Mouse (Mus musculus): ENCODE measurements around the gene Camk1g. TPM values are rescaled to one million over a fixed set of nuclear protein-coding genes. Genes with fewer than 3 reads are reported as not detected.

Camk1g gene
- polyA plus RNA-seq (2015; fragmentation: Nextera tagmentation; extraction: Ambion mirVana): 7.9 and 8.4 TPM in 2 replicates

DNA sequence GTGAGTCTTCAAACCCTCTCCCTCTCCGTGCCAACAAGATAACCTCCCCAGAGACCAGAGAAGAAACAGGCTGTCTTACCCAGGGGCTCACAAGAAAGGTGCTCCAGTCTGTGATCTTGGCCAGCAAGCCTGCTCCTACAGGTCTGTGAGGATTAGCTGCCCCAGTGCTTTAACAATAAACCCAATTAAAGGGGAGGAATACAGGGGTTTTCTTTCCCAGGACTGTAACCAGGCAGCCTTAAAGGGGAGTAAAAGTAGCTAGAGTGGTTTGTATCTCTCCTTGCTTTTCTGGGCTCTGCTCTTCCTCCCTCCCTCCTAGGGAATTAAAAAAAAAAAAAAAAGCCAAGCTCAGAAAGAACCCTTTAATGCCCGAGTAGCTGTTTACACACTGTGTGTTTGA is at the start of gene Camk1g:
Gene Camk1g (minus strand): TSS at position 203 of the 400 bp plus-strand sequence.
- Histone ChIP-seq H3K27ac (ENCODE audit: low read length) (0 out of 2 replicates have a peak within 1 kb of the TSS, but pooled peaks have one; percentile 14), H3K4me3 (replicated peaks; ENCODE audit: low read length) (peak within 1 kb of the TSS; percentile 49), H3K36me3 (ENCODE audit: control insufficient read depth, insufficient read depth, low read length) (no peaks in the 10 kb centered on the region), H3K9ac (ENCODE audit: low read length) (peak within 1 kb of the TSS; percentile 66), H3K9me3 (replicated peaks; ENCODE audit: control insufficient read depth, low read length) (no peaks in the 10 kb centered on the region), H3K4me1 (ENCODE audit: control insufficient read depth, insufficient read depth, low read length) (peaks cover 13% of the 10 kb centered on the region), H3K4me2 (ENCODE audit: low read depth, low read length) (peak within 1 kb of the TSS; percentile 55), H3K27me3 (ENCODE audit: control insufficient read depth, insufficient read depth, low read length) (no peaks in the 10 kb centered on the region)
- ATAC-seq (ENCODE audit: insufficient read depth, low FRiP score): peak; percentile 86
- WGBS: 4% methylated on average over 2 of the region's 2 CpGs

DNA sequence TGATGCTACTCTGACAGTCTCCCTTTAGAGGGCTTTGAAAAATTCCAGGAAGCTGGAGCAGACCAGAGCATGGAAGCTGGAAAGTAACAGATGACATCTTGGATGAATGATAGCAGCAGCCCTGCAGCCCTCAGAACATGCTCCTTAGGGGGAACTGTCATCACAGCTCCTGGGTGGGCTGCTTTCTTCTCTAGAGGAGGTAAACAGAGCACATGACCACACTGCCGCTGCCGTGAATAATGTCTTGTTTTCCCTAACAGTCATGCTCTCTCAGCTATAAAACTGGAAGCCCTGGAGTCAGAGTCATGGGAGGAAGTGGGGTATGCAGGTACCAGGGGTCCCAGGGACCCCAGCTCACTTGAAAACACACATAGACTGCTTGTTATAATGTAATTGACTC is 49.1 kb upstream of the Camk1g start:
- 0% methylated on average over 2 of the region's 2 CpGs for WGBS
- Histone ChIP-seq H3K4me2 (ENCODE audit: low read depth, low read length) (no peak overlapping the region), H3K9me3 (replicated peaks; ENCODE audit: control insufficient read depth, low read length) (no peaks in the 10 kb centered on the region), H3K4me3 (replicated peaks; ENCODE audit: low read length) (no peak overlapping the region), H3K9ac (ENCODE audit: low read length) (0 out of 2 replicates have a peak overlapping the region, but pooled peaks have one; percentile 11), H3K4me1 (ENCODE audit: control insufficient read depth, insufficient read depth, low read length) (peaks cover 19% of the 10 kb centered on the region), H3K27me3 (ENCODE audit: control insufficient read depth, insufficient read depth, low read length) (no peaks in the 10 kb centered on the region), H3K36me3 (ENCODE audit: control insufficient read depth, insufficient read depth, low read length) (no peaks in the 10 kb centered on the region), H3K27ac (ENCODE audit: low read length) (peak overlapping the region; percentile 4; the same call in 1 of the 2 replicates)
- ATAC-seq (ENCODE audit: insufficient read depth, low FRiP score): no peak

GRCm38 (mm10) chr1:193418656-193419055 is 48.6 kb upstream of the Camk1g start:
- no peaks in the 10 kb centered on the region for H3K36me3 ChIP-seq (ENCODE audit: control insufficient read depth, insufficient read depth, low read length)
- WGBS: 49% methylated on average over 5 of the region's 5 CpGs
- no peak overlapping the region for H3K9ac ChIP-seq (ENCODE audit: low read length)
- no peak for ATAC-seq (ENCODE audit: insufficient read depth, low FRiP score)
- H3K4me2 ChIP-seq (ENCODE audit: low read depth, low read length): no peak overlapping the region
- H3K4me1 ChIP-seq (ENCODE audit: control insufficient read depth, insufficient read depth, low read length): peaks cover 15% of the 10 kb centered on the region
- no peaks in the 10 kb centered on the region for H3K9me3 ChIP-seq (replicated peaks; ENCODE audit: control insufficient read depth, low read length)
- no peaks in the 10 kb centered on the region for H3K27me3 ChIP-seq (ENCODE audit: control insufficient read depth, insufficient read depth, low read length)
- H3K27ac ChIP-seq (ENCODE audit: low read length): peak overlapping the region; percentile 4; the same call in 1 of the 2 replicates
- H3K4me3 ChIP-seq (replicated peaks; ENCODE audit: low read length): no peak overlapping the region

GRCm38 (mm10) chr1:193414067-193414466 is 44.0 kb upstream of the Camk1g start:
- 71% methylated on average over 4 of the region's 4 CpGs for WGBS
- no peaks in the 10 kb centered on the region for H3K27me3 ChIP-seq (ENCODE audit: control insufficient read depth, insufficient read depth, low read length)
- no peak overlapping the region for H3K27ac ChIP-seq (ENCODE audit: low read length)
- no peaks in the 10 kb centered on the region for H3K9me3 ChIP-seq (replicated peaks; ENCODE audit: control insufficient read depth, low read length)
- no peak overlapping the region for H3K4me2 ChIP-seq (ENCODE audit: low read depth, low read length)
- H3K9ac ChIP-seq (ENCODE audit: low read length): no peak overlapping the region
- H3K4me3 ChIP-seq (replicated peaks; ENCODE audit: low read length): no peak overlapping the region
- ATAC-seq (ENCODE audit: insufficient read depth, low FRiP score): no peak
- H3K4me1 ChIP-seq (ENCODE audit: control insufficient read depth, insufficient read depth, low read length): peaks cover 11% of the 10 kb centered on the region
- H3K36me3 ChIP-seq (ENCODE audit: control insufficient read depth, insufficient read depth, low read length): no peaks in the 10 kb centered on the region

DNA sequence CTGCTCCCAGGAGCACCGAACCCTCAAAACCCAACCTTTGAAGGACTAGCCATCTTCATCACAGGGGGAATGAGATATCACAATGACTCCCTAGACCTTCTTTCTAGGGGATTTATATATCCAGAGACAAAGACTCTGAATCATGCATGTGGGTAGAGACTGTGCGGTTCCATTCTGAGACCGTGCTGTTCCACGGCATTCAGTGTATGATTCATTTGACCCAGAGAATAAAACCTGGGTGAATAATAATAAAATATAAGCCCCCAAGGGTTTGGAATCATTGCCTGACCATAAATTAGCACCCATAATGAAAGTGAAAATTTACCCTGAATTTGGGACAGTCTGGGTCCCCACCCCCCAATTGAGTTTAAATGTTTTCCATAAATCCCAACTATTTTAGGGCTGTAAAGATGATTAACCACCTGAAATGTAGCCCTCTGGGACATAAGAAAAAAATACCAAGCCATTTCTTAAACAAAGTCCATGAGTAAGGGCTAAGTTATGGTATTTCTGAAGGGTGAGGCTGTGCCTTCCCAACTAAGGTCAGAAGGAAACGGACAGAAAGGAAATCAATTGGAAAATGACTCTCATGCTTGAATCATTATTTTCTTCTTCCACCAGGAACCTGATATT is 43.4 kb upstream of the Camk1g start:
- no peak overlapping the region for H3K9ac ChIP-seq (ENCODE audit: low read length)
- no peak overlapping the region for H3K4me2 ChIP-seq (ENCODE audit: low read depth, low read length)
- no peaks in the 10 kb centered on the region for H3K9me3 ChIP-seq (replicated peaks; ENCODE audit: control insufficient read depth, low read length)
- no peaks in the 10 kb centered on the region for H3K36me3 ChIP-seq (ENCODE audit: control insufficient read depth, insufficient read depth, low read length)
- H3K4me1 ChIP-seq (ENCODE audit: control insufficient read depth, insufficient read depth, low read length): peaks cover 5% of the 10 kb centered on the region
- ATAC-seq (ENCODE audit: insufficient read depth, low FRiP score): no peak
- WGBS: 89% methylated on average over 5 of the region's 5 CpGs
- no peak overlapping the region for H3K27ac ChIP-seq (ENCODE audit: low read length)
- no peak overlapping the region for H3K4me3 ChIP-seq (replicated peaks; ENCODE audit: low read length)
- H3K27me3 ChIP-seq (ENCODE audit: control insufficient read depth, insufficient read depth, low read length): no peaks in the 10 kb centered on the region

DNA sequence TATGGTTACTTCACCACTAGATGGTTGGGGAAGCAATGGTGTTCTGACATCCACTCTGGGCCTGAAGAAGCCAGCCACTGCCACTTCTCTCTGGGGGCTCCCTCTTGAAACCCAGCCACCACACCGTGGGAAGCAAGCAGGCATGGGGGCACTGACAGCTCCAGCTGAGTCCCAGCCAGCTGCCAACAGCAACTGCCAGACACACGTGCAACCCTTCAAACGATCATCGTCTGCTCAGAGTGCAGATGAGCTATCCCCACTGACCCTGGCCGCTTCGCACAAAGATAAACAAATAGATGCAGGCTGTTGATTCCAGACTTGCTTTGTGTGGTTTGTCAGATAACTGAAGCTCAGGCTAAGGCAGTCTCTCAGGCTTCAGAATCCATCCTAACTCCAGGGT is 37.4 kb upstream of the Camk1g start:
- Histone ChIP-seq H3K9me3 (replicated peaks; ENCODE audit: control insufficient read depth, low read length) (no peaks in the 10 kb centered on the region), H3K4me2 (ENCODE audit: low read depth, low read length) (no peak overlapping the region), H3K4me3 (replicated peaks; ENCODE audit: low read length) (no peak overlapping the region), H3K9ac (ENCODE audit: low read length) (no peak overlapping the region), H3K4me1 (ENCODE audit: control insufficient read depth, insufficient read depth, low read length) (no peaks in the 10 kb centered on the region), H3K36me3 (ENCODE audit: control insufficient read depth, insufficient read depth, low read length) (no peaks in the 10 kb centered on the region), H3K27me3 (ENCODE audit: control insufficient read depth, insufficient read depth, low read length) (no peaks in the 10 kb centered on the region), H3K27ac (ENCODE audit: low read length) (no peak overlapping the region)
- ATAC-seq (ENCODE audit: insufficient read depth, low FRiP score): no peak; the same call in 1 of the 2 replicates
- WGBS: 29% methylated on average over 6 of the region's 6 CpGs

DNA sequence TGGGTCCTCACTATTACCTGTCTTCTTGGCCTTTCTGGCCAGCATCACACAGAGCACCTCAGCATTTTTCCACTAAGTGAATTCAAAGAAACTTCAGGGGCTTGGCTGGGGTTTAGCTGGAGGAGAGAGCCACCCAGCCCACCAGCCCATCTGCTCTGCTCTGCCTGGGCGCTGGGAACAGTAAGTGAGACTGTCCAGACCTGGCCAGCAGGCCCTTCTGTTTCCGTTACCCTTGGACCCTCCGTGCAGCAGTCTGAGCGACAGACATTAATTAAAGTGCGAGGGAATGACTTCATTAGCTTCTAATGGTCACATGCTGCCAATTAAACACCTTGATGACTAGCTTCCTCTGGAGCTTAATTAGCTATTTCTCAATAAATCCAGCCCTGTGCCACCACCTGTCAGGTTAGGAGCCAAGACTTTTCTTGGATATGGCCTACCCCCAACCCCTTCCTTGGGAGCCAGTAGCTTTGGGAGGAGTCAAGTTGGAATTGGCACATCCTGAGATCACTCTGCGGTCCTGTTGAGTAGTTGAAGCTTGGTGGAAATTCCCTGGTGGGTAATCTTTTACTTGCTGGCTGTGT is 36.1 kb upstream of the Camk1g start:
- no peak overlapping the region for H3K4me2 ChIP-seq (ENCODE audit: low read depth, low read length)

GRCm38 (mm10) chr1:193401695-193402094 is 31.6 kb upstream of the Camk1g start:
- Histone ChIP-seq H3K9me3 (replicated peaks; ENCODE audit: control insufficient read depth, low read length) (no peaks in the 10 kb centered on the region), H3K9ac (ENCODE audit: low read length) (no peak overlapping the region), H3K27ac (ENCODE audit: low read length) (no peak overlapping the region), H3K27me3 (ENCODE audit: control insufficient read depth, insufficient read depth, low read length) (no peaks in the 10 kb centered on the region), H3K4me3 (replicated peaks; ENCODE audit: low read length) (no peak overlapping the region), H3K4me1 (ENCODE audit: control insufficient read depth, insufficient read depth, low read length) (0 out of 2 replicates have a peak, but pooled peaks cover 8% of the 10 kb centered on the region), H3K4me2 (ENCODE audit: low read depth, low read length) (no peak overlapping the region), H3K36me3 (ENCODE audit: control insufficient read depth, insufficient read depth, low read length) (no peaks in the 10 kb centered on the region)
- 84% methylated on average over 9 of the region's 9 CpGs for WGBS
- ATAC-seq (ENCODE audit: insufficient read depth, low FRiP score): no peak

More for the DNA sequence above, 36.1 kb upstream of the Camk1g start:
- WGBS: 64% methylated on average over 6 of the region's 6 CpGs
- H3K4me1 ChIP-seq (ENCODE audit: control insufficient read depth, insufficient read depth, low read length): no peaks in the 10 kb centered on the region
- H3K36me3 ChIP-seq (ENCODE audit: control insufficient read depth, insufficient read depth, low read length): no peaks in the 10 kb centered on the region
- H3K9ac ChIP-seq (ENCODE audit: low read length): no peak overlapping the region
- no peaks in the 10 kb centered on the region for H3K27me3 ChIP-seq (ENCODE audit: control insufficient read depth, insufficient read depth, low read length)
- ATAC-seq (ENCODE audit: insufficient read depth, low FRiP score): no peak
- H3K9me3 ChIP-seq (replicated peaks; ENCODE audit: control insufficient read depth, low read length): no peaks in the 10 kb centered on the region
- no peak overlapping the region for H3K4me3 ChIP-seq (replicated peaks; ENCODE audit: low read length)
- H3K27ac ChIP-seq (ENCODE audit: low read length): no peak overlapping the region

GRCm38 (mm10) chr1:193400348-193400747 is 30.2 kb upstream of the Camk1g start:
- H3K4me2 ChIP-seq (ENCODE audit: low read depth, low read length): no peak overlapping the region
- H3K4me1 ChIP-seq (ENCODE audit: control insufficient read depth, insufficient read depth, low read length): 0 out of 2 replicates have a peak, but pooled peaks cover 8% of the 10 kb centered on the region
- WGBS: 76% methylated on average over 1 of the region's 1 CpGs
- H3K36me3 ChIP-seq (ENCODE audit: control insufficient read depth, insufficient read depth, low read length): no peaks in the 10 kb centered on the region
- H3K27ac ChIP-seq (ENCODE audit: low read length): no peak overlapping the region
- no peak overlapping the region for H3K4me3 ChIP-seq (replicated peaks; ENCODE audit: low read length)
- no peak overlapping the region for H3K9ac ChIP-seq (ENCODE audit: low read length)
- no peaks in the 10 kb centered on the region for H3K9me3 ChIP-seq (replicated peaks; ENCODE audit: control insufficient read depth, low read length)
- ATAC-seq (ENCODE audit: insufficient read depth, low FRiP score): no peak
- no peaks in the 10 kb centered on the region for H3K27me3 ChIP-seq (ENCODE audit: control insufficient read depth, insufficient read depth, low read length)

Measured in stomach, embryonic 16.5 days (tissue).